Mouse (Mus musculus) intestine, embryonic 16.5 days (tissue): ENCODE results near the gene Magi1. TPM values are rescaled to one million over a fixed set of nuclear protein-coding genes. Genes with fewer than 3 reads are reported as not detected.

Source experiments
- ATAC-seq: fragments of 200-750 bp; cut with Nextera tagmentation; 2 replicates; pipeline ENCODE4 v1.8.0; 2017; ENCODE audit warnings: moderate TSS enrichment, moderate library complexity
- H3K27ac ChIP-seq: fragments of 300-500 bp; sonication (generic); 2 replicates; pipeline ENCODE4 v1.5.1; 2014; ENCODE audit warnings: mild to moderate bottlenecking, low read length
- H3K27me3 ChIP-seq: fragments of 300-500 bp; sonication (generic); replicated peaks from 2 replicates; pipeline ENCODE4 v1.6.1; 2014; ENCODE audit warnings: low read length, control low read depth, mixed read lengths; ENCODE audit not compliant: control insufficient read depth, insufficient read depth
- H3K36me3 ChIP-seq: fragments of 300-500 bp; sonication (generic); 2 replicates; pipeline ENCODE4 v1.6.1; 2014; ENCODE audit warnings: low read length, control low read depth; ENCODE audit not compliant: control insufficient read depth, insufficient read depth
- H3K4me1 ChIP-seq: fragments of 300-500 bp; sonication (generic); 2 replicates; pipeline ENCODE4 v1.6.1; 2014; ENCODE audit warnings: low read length, control low read depth, mixed read lengths; ENCODE audit not compliant: control insufficient read depth, insufficient read depth
- H3K4me2 ChIP-seq: fragments of 300-500 bp; sonication (generic); 2 replicates; pipeline ENCODE4 v1.6.1; 2014; ENCODE audit warnings: low read depth, low read length, control low read depth
- H3K4me3 ChIP-seq: fragments of 300-500 bp; sonication (generic); 2 replicates; pipeline ENCODE4 v1.5.1; 2014; ENCODE audit warnings: mild to moderate bottlenecking, low read length
- H3K9ac ChIP-seq: fragments of 300-500 bp; sonication (generic); 2 replicates; pipeline ENCODE4 v1.6.1; 2014; ENCODE audit warnings: low read depth, low read length
- H3K9me3 ChIP-seq: fragments of 300-500 bp; sonication (generic); 2 replicates; pipeline ENCODE4 v1.6.1; 2016; ENCODE audit warnings: low read length, control low read depth; ENCODE audit not compliant: control insufficient read depth
- WGBS: fragments of 180-500 bp; shearing (Covaris S2); extraction: QIAGEN DNeasy Blood & Tissue Kit; methylation state at CpG from one replicate; pipeline ENCODE4 v1.1.7; 2014; 5-methylcytosine and 5-hydroxymethylcytosine counted together
- polyA plus RNA-seq: library from polyadenylated mRNA; unstranded; fragments of >200 nt; fragmentation: Nextera tagmentation; extraction: Ambion mirVana; gene quantifications from 2 replicates; pipeline ENCODE4 v1.2.1, GENCODE M21; 2015

The Magi1 gene
- polyA plus RNA-seq, 1 experiment from 2014 or later = 6.7 TPM

- WGBS = 67% methylated on average over 7 of the region's 7 CpGs
- Histone ChIP-seq H3K4me2 (no peak overlapping the region), H3K4me1 (peaks cover 7% of the 10 kb centered on the region; the same call in 1 of the 2 replicates), H3K36me3 (no peaks in the 10 kb centered on the region), H3K27me3 (no peaks in the 10 kb centered on the region), H3K9me3 (no peaks in the 10 kb centered on the region), H3K9ac (no peak overlapping the region), H3K4me3 (no peak overlapping the region), H3K27ac (no peak overlapping the region)
- ATAC-seq = no peak
Observed at GRCm38 (mm10) chr6:94043461-94043860, 240.3 kb downstream of the Magi1 start.

- Histone ChIP-seq H3K27me3 (no peaks in the 10 kb centered on the region), H3K9me3 (no peaks in the 10 kb centered on the region), H3K9ac (no peak overlapping the region), H3K27ac (no peak overlapping the region), H3K4me1 (peaks cover 7% of the 10 kb centered on the region; the same call in 1 of the 2 replicates), H3K36me3 (no peaks in the 10 kb centered on the region), H3K4me3 (no peak overlapping the region), H3K4me2 (no peak overlapping the region)
- no peak for ATAC-seq
- 61% methylated on average over 2 of the region's 2 CpGs for WGBS
Observed at GRCm38 (mm10) chr6:94040093-94040492, 243.6 kb downstream of the Magi1 start.

GRCm38 (mm10) chr6:94038897-94039296 is 244.8 kb downstream of the Magi1 start:
- WGBS = 96% methylated on average over 3 of the region's 3 CpGs
- H3K27ac ChIP-seq = no peak overlapping the region
- H3K9me3 ChIP-seq = no peaks in the 10 kb centered on the region
- H3K9ac ChIP-seq = no peak overlapping the region
- H3K27me3 ChIP-seq = no peaks in the 10 kb centered on the region
- H3K4me1 ChIP-seq = peaks cover 7% of the 10 kb centered on the region; the same call in 1 of the 2 replicates
- H3K4me2 ChIP-seq = no peak overlapping the region
- H3K4me3 ChIP-seq = no peak overlapping the region
- ATAC-seq = no peak
- no peaks in the 10 kb centered on the region for H3K36me3 ChIP-seq

DNA sequence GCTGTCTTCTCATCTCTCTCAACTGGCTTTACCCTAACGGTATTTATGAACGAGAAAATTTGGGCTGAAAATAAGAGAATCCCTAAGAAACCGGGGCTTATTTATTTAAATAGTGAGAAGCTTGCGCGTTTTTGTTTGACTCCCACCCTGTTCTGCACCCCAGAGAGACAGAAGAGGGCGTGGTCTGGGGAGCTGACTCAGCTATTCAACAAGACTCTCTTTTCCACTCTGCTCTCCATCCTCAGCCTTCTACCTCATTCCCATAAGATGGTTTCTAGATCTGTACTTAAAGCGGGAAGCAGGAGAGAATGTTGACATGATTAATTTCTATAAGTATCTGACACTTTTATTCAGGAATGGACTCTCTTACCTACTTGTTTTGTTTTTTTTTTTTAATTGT is 247.2 kb downstream of the Magi1 start:
- Histone ChIP-seq H3K4me1 (no peaks in the 10 kb centered on the region), H3K27ac (no peak overlapping the region), H3K4me2 (no peak overlapping the region), H3K9me3 (no peaks in the 10 kb centered on the region), H3K36me3 (no peaks in the 10 kb centered on the region), H3K27me3 (no peaks in the 10 kb centered on the region), H3K9ac (no peak overlapping the region), H3K4me3 (no peak overlapping the region)
- no peak for ATAC-seq
- WGBS = 68% methylated on average over 7 of the region's 7 CpGs

DNA sequence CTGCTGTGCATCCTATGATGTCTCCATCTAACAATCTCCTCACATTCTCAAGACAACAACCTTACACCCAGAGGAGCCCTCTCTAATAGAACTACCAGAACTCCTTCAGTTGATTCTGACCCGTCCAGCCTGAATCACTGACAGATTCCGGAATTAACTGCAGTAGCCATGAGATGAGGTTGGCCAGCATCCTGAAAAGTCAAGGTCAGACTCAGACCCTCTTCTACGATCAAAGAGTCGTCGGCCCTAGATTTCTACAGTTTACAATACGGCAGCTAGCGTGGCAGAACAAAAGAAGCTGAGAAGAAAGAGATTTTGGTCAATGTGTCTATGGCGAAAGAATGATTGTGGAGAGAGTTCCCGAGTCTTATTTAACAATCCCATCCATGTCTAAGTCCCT is 257.4 kb downstream of the Magi1 start:
- Histone ChIP-seq H3K9ac (no peak overlapping the region), H3K27me3 (no peaks in the 10 kb centered on the region), H3K27ac (no peak overlapping the region), H3K4me3 (no peak overlapping the region), H3K4me2 (no peak overlapping the region), H3K4me1 (no peaks in the 10 kb centered on the region), H3K9me3 (no peaks in the 10 kb centered on the region), H3K36me3 (no peaks in the 10 kb centered on the region)
- WGBS = 84% methylated on average over 9 of the region's 9 CpGs
- ATAC-seq = no peak

DNA sequence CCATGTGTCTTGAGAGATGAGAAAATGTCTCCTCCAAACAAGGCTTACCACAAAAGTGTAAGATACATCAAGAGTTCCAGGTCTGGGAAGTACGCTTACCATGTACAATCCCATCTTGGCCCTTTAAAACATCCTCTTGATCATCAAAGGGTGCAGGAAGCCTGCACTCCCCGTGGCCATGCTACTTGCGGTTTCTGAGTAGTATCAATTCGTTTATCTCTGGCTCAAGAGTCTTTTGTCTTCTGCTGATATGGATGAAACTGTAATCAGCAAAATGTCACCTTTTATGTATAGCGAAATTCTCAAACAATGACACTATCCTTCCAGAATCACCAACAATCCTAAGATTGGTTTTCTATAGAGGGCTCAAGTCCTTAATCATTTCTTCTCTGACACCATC is 261.3 kb downstream of the Magi1 start:
- Histone ChIP-seq H3K4me3 (no peak overlapping the region), H3K4me2 (no peak overlapping the region), H3K27me3 (no peaks in the 10 kb centered on the region), H3K4me1 (no peaks in the 10 kb centered on the region), H3K9me3 (no peaks in the 10 kb centered on the region), H3K9ac (no peak overlapping the region), H3K36me3 (no peaks in the 10 kb centered on the region), H3K27ac (no peak overlapping the region)
- ATAC-seq = no peak
- 80% methylated on average over 5 of the region's 5 CpGs for WGBS

DNA sequence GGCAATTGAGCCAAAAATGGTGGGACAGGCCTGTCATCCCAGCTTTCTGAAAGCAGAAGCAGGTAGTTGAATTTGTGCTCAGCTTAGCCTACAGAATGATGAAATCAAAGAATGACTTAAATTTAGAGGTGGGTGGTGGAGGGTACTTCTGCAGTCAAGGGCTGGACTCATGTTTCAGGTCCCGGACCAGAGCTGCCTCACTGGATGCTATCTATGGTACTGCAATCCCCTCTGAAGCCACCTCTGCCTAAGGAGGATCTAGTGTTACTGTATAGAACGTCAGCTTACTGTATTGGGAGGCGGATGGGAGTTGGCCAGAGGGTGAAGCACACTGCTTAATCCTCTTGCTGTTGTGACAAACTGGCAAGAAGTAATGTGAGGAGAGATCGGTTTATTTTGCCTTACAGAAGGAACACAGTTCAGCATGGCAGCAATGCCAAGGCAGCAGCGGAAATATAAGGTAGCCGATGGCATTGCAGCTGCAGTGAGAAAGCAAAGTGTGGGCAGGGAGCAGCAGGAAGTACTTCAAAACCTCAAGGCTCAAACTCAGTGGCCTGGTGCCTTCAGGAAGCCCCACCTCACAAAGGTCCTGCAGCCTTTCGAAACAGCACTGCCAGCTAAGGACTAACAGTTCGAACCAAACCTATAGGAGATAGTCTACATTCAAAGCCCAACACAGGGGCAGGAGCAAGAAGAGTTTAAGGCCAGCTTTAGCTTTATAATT is 262.3 kb downstream of the Magi1 start:
- WGBS = 87% methylated on average over 8 of the region's 8 CpGs
- H3K36me3 ChIP-seq = no peaks in the 10 kb centered on the region
- no peak overlapping the region for H3K4me3 ChIP-seq
- H3K27ac ChIP-seq = no peak overlapping the region
- H3K4me2 ChIP-seq = no peak overlapping the region
- no peak overlapping the region for H3K9ac ChIP-seq
- H3K9me3 ChIP-seq = no peaks in the 10 kb centered on the region
- no peak for ATAC-seq
- no peaks in the 10 kb centered on the region for H3K27me3 ChIP-seq
- no peaks in the 10 kb centered on the region for H3K4me1 ChIP-seq

DNA sequence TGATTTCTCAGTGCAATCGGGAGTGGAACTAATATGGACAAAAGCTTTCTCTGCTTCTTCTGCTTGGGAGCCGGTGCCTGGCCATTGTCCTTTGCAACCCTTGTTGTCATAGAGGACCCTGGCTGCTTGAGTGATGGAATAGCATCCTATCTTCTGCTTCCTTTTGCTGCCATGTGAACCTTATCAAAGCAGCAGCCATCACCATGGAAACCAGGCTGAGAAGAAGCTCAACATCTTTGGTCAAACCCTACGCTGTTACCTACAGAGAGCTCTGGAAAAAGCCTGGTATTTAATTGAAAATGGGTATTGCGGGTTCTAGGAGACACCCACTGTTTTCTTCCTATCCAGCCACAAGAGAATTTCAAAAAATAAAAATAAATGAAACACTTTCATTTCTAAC is 263.2 kb downstream of the Magi1 start:
- Histone ChIP-seq H3K27me3 (no peaks in the 10 kb centered on the region), H3K36me3 (no peaks in the 10 kb centered on the region), H3K27ac (no peak overlapping the region), H3K4me2 (no peak overlapping the region), H3K4me3 (no peak overlapping the region), H3K9ac (no peak overlapping the region), H3K4me1 (no peaks in the 10 kb centered on the region), H3K9me3 (no peaks in the 10 kb centered on the region)
- WGBS = 84% methylated on average over 4 of the region's 4 CpGs
- no peak for ATAC-seq

- H3K27ac ChIP-seq = no peak overlapping the region
- no peak overlapping the region for H3K4me2 ChIP-seq
- no peaks in the 10 kb centered on the region for H3K36me3 ChIP-seq
- H3K9ac ChIP-seq = no peak overlapping the region
- H3K27me3 ChIP-seq = no peaks in the 10 kb centered on the region
- ATAC-seq = no peak
- H3K9me3 ChIP-seq = no peaks in the 10 kb centered on the region
- H3K4me1 ChIP-seq = no peaks in the 10 kb centered on the region
- 89% methylated on average over 4 of the region's 4 CpGs for WGBS
- H3K4me3 ChIP-seq = no peak overlapping the region
Observed at GRCm38 (mm10) chr6:94019935-94020334, 263.8 kb downstream of the Magi1 start.

DNA sequence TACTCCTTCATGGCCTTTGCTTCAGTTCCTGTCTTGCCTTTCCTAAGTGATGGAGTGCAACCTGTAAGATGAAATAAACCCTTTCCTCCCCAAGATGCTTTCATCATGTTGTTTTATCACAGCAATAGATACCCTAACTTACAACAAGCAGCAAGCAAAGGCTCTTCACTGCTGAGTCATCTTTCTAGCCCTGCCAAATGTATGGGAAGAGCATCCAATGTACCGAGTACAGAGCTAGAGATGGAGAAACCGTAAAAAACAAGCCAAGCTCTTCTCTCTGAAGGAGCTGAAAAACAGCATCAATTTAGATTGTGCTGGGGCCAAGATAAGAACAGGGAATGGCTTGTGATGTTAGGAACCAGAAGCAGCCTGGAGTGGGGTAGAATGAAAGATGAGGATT is 270.0 kb downstream of the Magi1 start:
- Histone ChIP-seq H3K9me3 (no peaks in the 10 kb centered on the region), H3K4me2 (no peak overlapping the region), H3K27ac (no peak overlapping the region), H3K4me3 (no peak overlapping the region), H3K9ac (no peak overlapping the region), H3K36me3 (no peaks in the 10 kb centered on the region), H3K27me3 (no peaks in the 10 kb centered on the region), H3K4me1 (peaks cover 12% of the 10 kb centered on the region)
- 66% methylated on average over 2 of the region's 2 CpGs for WGBS
- ATAC-seq = no peak
